Mouse (Mus musculus) embryo, embryonic 11.5 days (tissue): ENCODE measurements around the gene Nufip1.
"Not testable (repeated sequence)": the region's sequence is repeated elsewhere in the genome, so short reads cannot be mapped to it uniquely, and the experiment has no call there.

ENCODE experiments used
- DNase-seq: peaks from one replicate; pipeline ENCODE4 v3.0.0-alpha.2; 2012; ENCODE audit warnings: low read depth, low spot score

Gene Nufip1

GRCm38 (mm10) chr14:76134975-76135374, 24.3 kb downstream of the Nufip1 start:
- DNase-seq, result no peak

- DNase-seq, result no peak
These were observed 34.6 kb downstream of the Nufip1 start for GRCm38 (mm10) chr14:76145248-76145647.

- no peak for DNase-seq
These were observed 35.2 kb downstream of the Nufip1 start for GRCm38 (mm10) chr14:76145868-76146267.

GRCm38 (mm10) chr14:76147061-76147460, 36.4 kb downstream of the Nufip1 start:
- DNase-seq, result no peak

- DNase-seq, result no peak
These were observed 37.6 kb downstream of the Nufip1 start for GRCm38 (mm10) chr14:76148294-76148693.

- DNase-seq, result peak; percentile 31
These were observed 39.0 kb downstream of the Nufip1 start for GRCm38 (mm10) chr14:76149531-76150179.

- no peak for DNase-seq
These were observed 39.8 kb downstream of the Nufip1 start for GRCm38 (mm10) chr14:76150499-76150898.

GRCm38 (mm10) chr14:76151011-76151410, 40.3 kb downstream of the Nufip1 start:
- no peak for DNase-seq

GRCm38 (mm10) chr14:76151820-76152161, 41.1 kb downstream of the Nufip1 start:
- no peak for DNase-seq

- DNase-seq, result peak; percentile 94
These were observed 41.7 kb downstream of the Nufip1 start for GRCm38 (mm10) chr14:76152162-76153002.

- DNase-seq, result peak; percentile 20
These were observed 42.4 kb downstream of the Nufip1 start for GRCm38 (mm10) chr14:76153003-76153675.

- DNase-seq, result no peak
These were observed 43.1 kb downstream of the Nufip1 start for GRCm38 (mm10) chr14:76153828-76154227.

GRCm38 (mm10) chr14:76158192-76158785, 47.6 kb downstream of the Nufip1 start:
- no peak for DNase-seq

GRCm38 (mm10) chr14:76160580-76160979, 49.9 kb downstream of the Nufip1 start:
- not testable (repeated sequence) for DNase-seq

- DNase-seq, result no peak
These were observed 53.5 kb downstream of the Nufip1 start for GRCm38 (mm10) chr14:76164236-76164635.

GRCm38 (mm10) chr14:76164904-76165755, 54.4 kb downstream of the Nufip1 start:
- no peak for DNase-seq

- no peak for DNase-seq
These were observed 59.3 kb downstream of the Nufip1 start for GRCm38 (mm10) chr14:76169876-76170466.

GRCm38 (mm10) chr14:76171285-76171684, 60.6 kb downstream of the Nufip1 start:
- no peak for DNase-seq

- DNase-seq, result no peak
These were observed 63.6 kb downstream of the Nufip1 start for GRCm38 (mm10) chr14:76174328-76174727.

- DNase-seq, result no peak
These were observed 65.1 kb downstream of the Nufip1 start for GRCm38 (mm10) chr14:76175808-76176207.

GRCm38 (mm10) chr14:76177230-76177629, 66.5 kb downstream of the Nufip1 start:
- no peak for DNase-seq
